Mouse (Mus musculus) cortical plate, adult 2 months (tissue): ENCODE data around the gene Heg1.

ENCODE experiments used
- CTCF ChIP-seq: fragments of 200-500 bp; IDR thresholded peaks from 2 replicates; pipeline ENCODE4 v1.5.1; 2011; ENCODE audit warnings: mild to moderate bottlenecking, control low read depth, low read length; ENCODE audit not compliant: insufficient read depth; ENCODE audit errors: extremely low read depth
- POLR2A ChIP-seq: fragments of 200-500 bp; IDR thresholded peaks from 2 replicates; pipeline ENCODE4 v1.6.1; 2011; ENCODE audit warnings: mild to moderate bottlenecking, low read length, control low read depth; ENCODE audit not compliant: insufficient read depth; ENCODE audit errors: extremely low read depth

GRCm38 (mm10) chr16:33697576-33698276, 13.6 kb downstream of the Heg1 start:
- no peak for TF ChIP-seq CTCF
- TF ChIP-seq POLR2A = no peak
